Mouse (Mus musculus) kidney, adult 18-20 months (tissue): ENCODE data around the gene Ugt1a9.

Experiments used
- DNase-seq: peaks from one replicate; pipeline ENCODE4 v3.0.0; 2021

Gene Ugt1a9

GRCm38 (mm10) chr1:88240072-88240471 lies 169.5 kb downstream of the Ugt1a9 start:
- no peak for DNase-seq

DNA sequence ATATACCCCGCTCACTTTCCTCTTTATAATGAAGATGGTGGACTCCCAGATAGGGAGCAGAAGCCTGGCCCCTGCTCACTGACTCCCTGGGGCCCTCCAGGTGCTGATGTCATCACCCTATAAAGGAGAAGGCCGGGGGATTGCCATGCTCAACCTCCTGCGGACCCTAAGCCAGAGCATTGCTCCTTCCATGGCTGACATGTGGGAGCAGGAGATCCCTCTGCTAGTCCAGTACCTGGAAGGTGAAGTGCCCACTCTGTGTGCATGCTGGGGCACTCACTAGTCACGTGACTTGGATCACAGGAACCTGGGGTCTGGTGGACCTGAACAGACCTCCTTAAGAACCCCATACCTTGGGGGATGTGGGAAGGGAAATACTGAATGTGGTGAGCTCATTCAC lies 170.0 kb downstream of the Ugt1a9 start:
- DNase-seq = no peak

DNA sequence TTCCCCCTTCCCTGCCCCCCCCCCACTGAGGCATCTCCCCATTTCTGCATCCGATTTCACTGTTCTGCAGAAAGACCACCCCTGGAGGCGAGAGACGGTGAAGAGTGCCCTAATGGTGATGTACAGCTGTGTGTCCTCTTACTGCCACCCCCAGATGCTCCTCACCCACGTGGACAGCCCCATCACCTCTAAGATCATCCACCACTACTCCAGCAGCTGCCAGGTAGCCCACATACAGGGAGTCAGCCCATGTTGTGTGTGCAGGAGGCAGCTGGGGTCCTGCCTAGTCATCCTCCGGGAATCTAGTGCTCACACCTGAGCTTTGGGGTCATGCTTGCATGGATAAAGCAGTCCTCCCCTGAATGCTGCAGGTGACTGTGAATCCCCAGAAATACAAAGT lies 173.3 kb downstream of the Ugt1a9 start:
- no peak for DNase-seq

DNA sequence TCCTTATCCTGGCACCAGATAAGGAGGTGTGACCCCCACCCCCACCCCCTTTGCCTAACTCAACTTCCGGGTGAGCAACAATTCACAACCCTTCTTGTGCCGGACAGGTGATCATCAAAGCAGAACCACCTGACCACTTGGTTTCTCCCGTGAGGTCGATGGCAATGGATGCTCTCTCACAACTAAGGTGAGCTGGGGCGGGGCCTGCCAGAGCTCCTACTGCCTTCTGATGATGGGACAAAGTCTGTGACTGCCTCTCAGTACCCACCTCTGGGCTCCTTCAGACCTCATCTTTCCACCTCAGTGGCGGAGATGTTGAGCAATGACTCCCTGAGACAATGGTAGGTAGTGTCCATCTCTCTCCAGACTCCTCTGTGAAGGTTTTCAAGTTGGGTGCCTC lies 175.3 kb downstream of the Ugt1a9 start:
- no peak for DNase-seq

- DNase-seq = no peak
Observed at GRCm38 (mm10) chr1:88246386-88246785, 175.8 kb downstream of the Ugt1a9 start.

DNA sequence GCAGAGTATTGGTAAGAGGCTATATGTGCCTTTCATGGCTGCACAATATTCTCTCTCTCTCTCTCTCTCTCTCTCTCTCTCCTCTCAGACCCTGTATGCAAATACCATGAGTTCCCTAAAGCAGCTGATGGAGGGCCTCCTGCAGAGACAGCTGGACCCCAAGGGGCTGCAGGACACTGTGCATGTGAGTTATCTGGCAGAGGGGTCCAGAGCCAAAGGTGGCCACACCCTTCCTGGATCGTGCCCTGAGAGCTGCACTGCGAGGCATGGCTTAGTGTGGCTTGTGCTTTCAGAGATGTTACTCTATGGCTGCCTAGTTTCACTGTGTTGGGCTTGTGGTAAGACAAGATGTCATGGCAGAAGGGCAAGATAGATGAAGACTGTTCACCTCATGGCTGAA lies 177.1 kb downstream of the Ugt1a9 start:
- no peak for DNase-seq

DNA sequence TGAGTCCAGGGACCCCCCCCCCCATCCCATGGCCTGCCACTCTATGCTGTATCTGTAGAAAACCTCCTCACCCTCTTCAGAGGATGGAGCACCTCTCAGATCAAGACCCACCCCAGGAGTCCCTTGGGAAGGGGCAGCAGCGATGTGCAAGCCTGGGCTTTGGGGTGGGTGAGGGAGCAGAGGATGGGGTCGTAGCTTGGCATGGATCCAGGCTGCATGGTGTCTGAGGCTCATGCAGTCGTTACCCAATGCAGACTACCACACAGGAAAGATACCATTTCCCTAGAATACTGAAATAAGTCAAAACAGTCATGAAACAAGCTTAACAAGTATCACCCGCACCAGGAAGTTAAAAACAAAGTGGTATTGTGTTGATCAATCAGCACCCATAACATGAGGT lies 178.1 kb downstream of the Ugt1a9 start:
- no peak for DNase-seq

GRCm38 (mm10) chr1:88249596-88249995 lies 179.0 kb downstream of the Ugt1a9 start:
- DNase-seq = no peak

GRCm38 (mm10) chr1:88250023-88250422 lies 179.4 kb downstream of the Ugt1a9 start:
- no peak for DNase-seq

- no peak for DNase-seq
Observed at GRCm38 (mm10) chr1:88253106-88253505, 182.5 kb downstream of the Ugt1a9 start.

GRCm38 (mm10) chr1:88253540-88253939 lies 182.9 kb downstream of the Ugt1a9 start:
- no peak for DNase-seq

GRCm38 (mm10) chr1:88254793-88255465 lies 184.3 kb downstream of the Ugt1a9 start:
- no peak for DNase-seq

GRCm38 (mm10) chr1:88255466-88255857 lies 184.9 kb downstream of the Ugt1a9 start:
- no peak for DNase-seq

GRCm38 (mm10) chr1:88255989-88256754 lies 185.6 kb downstream of the Ugt1a9 start:
- DNase-seq = no peak

DNA sequence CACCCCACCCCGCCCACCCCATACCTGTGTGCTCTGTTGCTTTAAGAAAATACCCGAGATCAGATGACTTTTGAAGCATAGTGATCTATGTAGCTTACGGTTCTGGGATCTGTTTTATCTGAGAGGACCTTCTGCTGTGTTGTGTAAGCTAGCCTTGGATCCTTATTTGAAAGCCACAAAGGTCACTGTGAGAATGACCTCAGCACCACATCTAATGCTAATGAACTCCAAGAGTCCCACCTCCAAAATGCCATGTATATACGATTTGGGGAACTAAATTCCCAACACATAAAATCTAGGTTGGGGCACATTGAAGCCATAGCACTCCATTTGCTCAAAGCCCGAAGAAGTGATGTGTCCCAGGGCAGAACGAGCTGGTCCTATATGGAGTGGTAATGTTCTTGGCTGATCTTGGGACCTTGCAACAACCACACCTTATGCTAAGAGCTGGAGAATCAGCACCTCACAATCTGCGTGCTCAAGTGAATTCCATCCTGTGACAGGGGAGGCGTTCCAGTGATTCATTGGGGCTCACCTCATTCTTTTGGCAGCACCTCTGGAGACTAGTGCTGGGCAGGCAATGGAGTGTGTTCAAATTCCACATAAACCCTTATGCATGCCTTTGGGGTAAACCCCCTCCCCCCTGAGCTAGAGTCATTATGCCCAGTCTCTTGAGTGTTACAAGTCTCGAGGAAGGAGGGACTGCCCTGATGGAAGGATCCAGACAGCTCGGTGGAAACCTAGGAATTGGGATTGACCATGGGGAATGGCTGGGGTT lies 186.5 kb downstream of the Ugt1a9 start:
- no peak for DNase-seq

- DNase-seq = no peak
Observed at GRCm38 (mm10) chr1:88257681-88258080, 187.1 kb downstream of the Ugt1a9 start.

DNA sequence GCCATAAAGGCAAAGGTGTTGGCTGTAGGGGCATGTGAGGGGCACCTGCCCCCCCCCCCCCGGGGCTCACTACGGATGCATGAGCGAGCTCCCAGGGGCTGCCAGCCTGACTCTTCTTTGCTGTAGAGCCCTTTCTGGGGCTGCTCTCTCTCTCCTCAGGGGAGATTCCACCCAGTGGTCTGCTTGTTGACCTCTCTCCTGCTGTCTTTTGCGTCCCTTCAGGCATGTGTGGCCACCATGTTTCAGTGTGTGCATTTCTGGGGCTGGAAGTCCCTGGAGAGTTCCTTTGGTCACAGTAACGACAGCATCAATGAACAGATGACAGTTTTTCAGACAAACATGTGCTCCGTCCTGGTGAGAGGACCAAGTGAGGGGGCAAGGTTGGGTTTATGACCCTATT lies 187.8 kb downstream of the Ugt1a9 start:
- no peak for DNase-seq

DNA sequence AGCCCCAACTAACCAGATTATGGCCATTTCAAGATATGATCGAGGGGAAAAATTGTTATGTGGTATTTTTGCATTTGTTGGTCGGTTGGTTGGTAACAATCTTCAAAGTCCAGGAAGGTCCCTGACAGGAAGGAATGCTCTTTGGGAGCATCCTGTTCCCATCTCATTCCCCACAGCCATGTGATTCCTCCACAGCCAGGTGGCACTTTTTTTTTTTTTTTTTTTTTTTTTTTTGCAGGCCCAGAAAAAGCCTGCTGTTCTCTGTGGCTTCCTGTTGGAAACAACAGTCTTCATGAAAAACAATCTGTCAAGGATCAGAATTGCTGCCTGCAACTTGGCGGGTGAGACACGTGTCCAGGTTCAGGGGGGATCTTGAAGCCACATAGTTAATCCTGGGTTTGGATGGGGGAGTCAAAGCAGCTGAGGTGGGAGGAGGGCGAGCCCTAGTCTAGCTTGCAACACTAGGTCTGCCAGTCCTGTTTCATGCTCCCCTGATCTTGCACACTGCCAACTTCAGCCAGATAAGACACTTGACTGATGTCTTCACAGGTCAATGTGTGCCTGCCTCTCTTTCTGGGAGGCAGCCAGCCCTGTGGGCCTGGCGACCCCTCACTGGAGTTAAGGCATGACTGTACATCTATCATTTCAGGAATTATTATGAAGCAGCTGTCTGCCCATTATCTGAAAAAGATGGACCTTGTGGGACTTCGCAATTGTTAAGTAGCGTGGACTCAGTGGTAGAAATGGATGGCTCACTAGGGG lies 188.5 kb downstream of the Ugt1a9 start:
- DNase-seq = no peak

DNA sequence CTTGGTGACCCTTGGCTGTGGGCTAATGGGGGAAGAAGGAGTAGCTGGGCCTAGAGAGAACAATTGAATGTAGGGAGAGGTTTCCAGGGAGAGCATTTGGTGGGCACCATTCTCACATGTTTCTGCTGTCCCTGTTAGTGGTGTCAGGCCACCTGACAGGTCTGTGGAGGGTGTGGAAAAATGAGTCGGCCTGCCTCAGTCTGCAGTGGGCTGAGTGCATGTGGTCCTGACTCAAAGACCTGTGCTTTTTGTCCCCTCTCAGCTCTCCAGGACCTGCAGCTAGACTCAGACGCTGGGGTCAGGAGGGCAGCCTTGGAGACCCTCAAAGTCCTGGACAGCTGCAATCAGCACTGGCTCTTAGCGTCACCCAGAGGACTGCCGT lies 189.0 kb downstream of the Ugt1a9 start:
- DNase-seq = no peak

- DNase-seq = peak; percentile 62
Observed at GRCm38 (mm10) chr1:88260114-88260513, 189.5 kb downstream of the Ugt1a9 start.

DNA sequence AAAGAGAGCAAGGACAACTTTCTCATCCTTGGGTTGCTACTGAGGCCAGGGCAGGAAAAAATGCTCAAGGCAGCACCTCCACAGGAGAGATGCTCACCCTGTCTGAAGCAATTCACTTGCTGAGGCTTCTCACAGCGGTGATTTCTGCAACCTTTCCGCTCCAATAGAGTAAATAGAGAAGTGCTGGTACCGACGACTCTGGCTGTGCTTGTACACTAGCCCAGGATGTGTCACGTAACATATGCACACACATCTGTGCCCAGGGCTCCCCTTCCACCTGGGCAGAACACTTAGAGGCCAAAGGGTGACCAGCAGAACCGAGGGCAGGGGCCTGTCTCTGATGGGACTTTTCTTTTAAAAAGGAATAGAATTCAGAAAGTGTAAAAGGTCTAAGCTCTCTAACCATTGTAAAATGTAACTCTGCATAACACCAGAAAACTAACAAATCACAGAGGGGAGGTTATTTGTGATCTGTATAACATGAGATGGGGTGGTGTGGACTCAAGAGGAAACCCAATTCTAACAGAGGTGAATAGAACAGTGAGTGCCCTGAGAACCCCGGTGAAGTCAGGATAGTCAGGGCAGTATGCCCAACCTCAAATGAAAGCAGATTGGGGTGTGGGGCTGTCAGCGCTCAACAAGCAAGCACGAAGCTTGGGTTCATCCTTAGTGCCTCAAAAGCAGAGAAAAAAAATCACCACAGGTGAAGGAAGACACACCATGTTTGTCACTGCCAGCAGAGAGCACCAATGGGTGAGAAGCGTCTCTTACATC lies 190.2 kb downstream of the Ugt1a9 start:
- no peak for DNase-seq

DNA sequence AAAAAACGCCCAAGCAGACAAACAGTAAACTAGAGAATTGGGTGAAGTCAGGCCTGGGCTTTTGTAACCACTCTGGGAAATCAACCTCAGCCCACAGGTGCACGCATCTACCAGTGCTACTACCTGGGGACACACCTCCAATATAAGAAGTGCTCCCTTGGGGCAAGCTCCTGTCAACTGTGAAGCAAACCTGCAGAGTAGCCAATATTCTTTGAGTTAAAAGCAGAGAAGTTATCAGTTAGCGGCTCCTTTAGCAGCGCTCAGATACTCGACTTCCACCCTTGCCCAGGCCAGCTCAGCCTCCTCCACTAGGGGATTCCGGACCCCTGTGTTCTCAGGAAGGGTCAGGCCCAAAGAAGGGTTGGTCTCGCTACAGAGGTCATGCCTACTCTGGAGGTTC lies 191.1 kb downstream of the Ugt1a9 start:
- DNase-seq = no peak
